Mouse (Mus musculus): ENCODE measurements around the gene Dgke.
"Not testable (repeated sequence)": the region's sequence is repeated elsewhere in the genome, so short reads cannot be mapped to it uniquely, and the experiment has no call there.

The Dgke gene

GRCm38 (mm10) chr11:89066750-89067149, at the start of gene Dgke:
Dgke (minus strand) TSS chr11:89066850.
- DNase-seq (ENCODE audit: low read depth) = no peak

- no peak for DNase-seq (ENCODE audit: low read depth)
These were observed 40.6 kb upstream of the Dgke start for GRCm38 (mm10) chr11:89107180-89107807.

GRCm38 (mm10) chr11:89105823-89106222, 39.2 kb upstream of the Dgke start:
- no peak for DNase-seq (ENCODE audit: low read depth)

GRCm38 (mm10) chr11:89105211-89105610, 38.6 kb upstream of the Dgke start:
- DNase-seq (ENCODE audit: low read depth) = no peak

- DNase-seq (ENCODE audit: low read depth) = no peak
These were observed 36.5 kb upstream of the Dgke start for GRCm38 (mm10) chr11:89103166-89103565.

- DNase-seq (ENCODE audit: low read depth) = no peak
These were observed 34.2 kb upstream of the Dgke start for GRCm38 (mm10) chr11:89100826-89101321.

- DNase-seq (ENCODE audit: low read depth) = peak; percentile 92
These were observed 33.8 kb upstream of the Dgke start for GRCm38 (mm10) chr11:89100403-89100802.

- DNase-seq (ENCODE audit: low read depth) = no peak
These were observed 32.3 kb upstream of the Dgke start for GRCm38 (mm10) chr11:89098930-89099329.

GRCm38 (mm10) chr11:89098083-89098835, 31.6 kb upstream of the Dgke start:
- no peak for DNase-seq (ENCODE audit: low read depth)

GRCm38 (mm10) chr11:89097292-89097691, 30.6 kb upstream of the Dgke start:
- not testable (repeated sequence) for DNase-seq (ENCODE audit: low read depth)

GRCm38 (mm10) chr11:89095306-89095705, 28.7 kb upstream of the Dgke start:
- no peak for DNase-seq (ENCODE audit: low read depth)

GRCm38 (mm10) chr11:89092714-89093113, 26.1 kb upstream of the Dgke start:
- peak; percentile 49 for DNase-seq (ENCODE audit: low read depth)

- DNase-seq (ENCODE audit: low read depth) = not testable (repeated sequence)
These were observed 23.7 kb upstream of the Dgke start for GRCm38 (mm10) chr11:89090359-89090758.

- DNase-seq (ENCODE audit: low read depth) = peak; percentile 53
These were observed 22.1 kb upstream of the Dgke start for GRCm38 (mm10) chr11:89088754-89089153.

- no peak for DNase-seq (ENCODE audit: low read depth)
These were observed 19.7 kb upstream of the Dgke start for GRCm38 (mm10) chr11:89086208-89086809.

- peak; percentile 81 for DNase-seq (ENCODE audit: low read depth)
These were observed 18.0 kb upstream of the Dgke start for GRCm38 (mm10) chr11:89084601-89085000.

GRCm38 (mm10) chr11:89082691-89083090, 16.0 kb upstream of the Dgke start:
- DNase-seq (ENCODE audit: low read depth) = not testable (repeated sequence)

- DNase-seq (ENCODE audit: low read depth) = not testable (repeated sequence)
These were observed 15.3 kb upstream of the Dgke start for GRCm38 (mm10) chr11:89081906-89082305.

GRCm38 (mm10) chr11:89078996-89079680, 12.5 kb upstream of the Dgke start:
- DNase-seq (ENCODE audit: low read depth) = no peak

- no peak for DNase-seq (ENCODE audit: low read depth)
These were observed 11.7 kb upstream of the Dgke start for GRCm38 (mm10) chr11:89078305-89078704.

GRCm38 (mm10) chr11:89077601-89078000, 11.0 kb upstream of the Dgke start:
- DNase-seq (ENCODE audit: low read depth) = no peak

- no peak for DNase-seq (ENCODE audit: low read depth)
These were observed 9.7 kb upstream of the Dgke start for GRCm38 (mm10) chr11:89076370-89076821.
